Mouse (Mus musculus) neutrophil, adult 65 days (primary cell): ENCODE measurements around the gene Selenop. TPM values are rescaled to one million over a fixed set of nuclear protein-coding genes. Genes with fewer than 3 reads are reported as not detected.

Source experiments
- total RNA-seq: library from RNA; stranded (reverse); gene quantifications from 2 replicates; pipeline ENCODE4 v1.2.4, GENCODE M21; 2023

Selenop gene
- total RNA-seq: 59.1 and 69.2 TPM in 2 replicates

DNA sequence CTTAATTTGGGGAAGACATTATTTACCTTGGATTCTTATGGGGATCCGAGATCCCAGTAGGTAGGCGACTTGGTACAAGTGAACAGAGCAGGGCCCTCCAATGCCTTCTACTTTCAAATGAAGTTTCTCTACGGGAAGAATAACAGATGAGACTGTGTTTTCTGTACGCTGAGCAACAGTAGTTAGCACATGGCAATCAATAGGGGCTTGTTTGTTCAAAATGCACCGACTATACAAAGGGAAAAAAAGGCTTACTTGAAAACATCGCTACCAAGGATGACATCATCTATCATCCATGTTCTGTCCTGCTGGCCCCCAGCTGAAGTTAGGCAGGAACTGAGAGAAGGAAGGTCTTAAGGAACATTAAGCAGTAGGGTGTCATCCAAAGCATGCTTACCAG, at the start of gene Selenop:
Selenop (plus strand) TSS at position 301 of the 400 bp plus-strand sequence.

DNA sequence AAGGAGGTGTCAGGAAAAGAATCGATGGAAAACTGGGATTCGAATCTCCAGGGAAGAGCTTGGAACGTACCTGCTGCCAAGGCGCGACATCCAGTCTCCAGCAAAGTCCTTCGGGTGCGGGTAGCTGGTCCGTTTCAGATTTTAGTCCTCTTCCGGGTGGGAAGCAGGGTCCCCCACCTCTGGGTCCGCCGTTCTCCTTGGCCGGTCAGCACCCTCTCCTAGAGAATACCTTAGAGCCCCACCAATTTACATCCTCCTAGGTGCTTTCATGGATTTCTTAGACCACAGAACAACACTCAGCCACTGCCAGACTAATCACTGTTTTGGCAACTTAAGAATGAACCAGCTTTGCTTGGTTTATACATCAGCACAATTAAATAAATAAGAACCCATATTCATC, 35.1 kb downstream of the Selenop start, which contains the start of gene Ccdc152:
Ccdc152 (minus strand) TSS at position 101 of the 400 bp plus-strand sequence.

Other genes with a start within 250 kb of the Selenop start
- gene Ccdc152, start 35.0 kb downstream of the Selenop start, total RNA-seq: not detected in 2 replicates